Mouse (Mus musculus): ENCODE measurements around the gene Irf4. TPM values are rescaled to one million over a fixed set of nuclear protein-coding genes. Genes with fewer than 3 reads are reported as not detected.

Irf4 gene
- polyA plus RNA-seq, 1 experiment: 6.3 TPM

GRCm38 (mm10) chr13:30729245-30729644 lies 19.8 kb upstream of the Irf4 start:
- 78% methylated on average over 6 of the region's 6 CpGs for WGBS
- Histone ChIP-seq H3K27ac (ENCODE audit: control insufficient read depth, insufficient read depth, low read depth, low read length, poor library complexity) (no peak overlapping the region), H3K4me3 (replicated peaks; ENCODE audit: control insufficient read depth, low read depth, low read length) (no peak overlapping the region), H3K4me1 (ENCODE audit: control insufficient read depth, insufficient read depth, low read length) (peaks cover 2% of the 10 kb centered on the region)
- TF ChIP-seq CTCF (IDR thresholded peaks at IDR 0.05; ENCODE audit: control insufficient read depth, insufficient read depth, low read length): no peak
- no peak for TF ChIP-seq POLR2A (IDR thresholded peaks at IDR 0.05; ENCODE audit: borderline replicate concordance, control insufficient read depth, low read depth, low read length)

GRCm38 (mm10) chr13:30730104-30730793 lies 18.8 kb upstream of the Irf4 start:
- TF ChIP-seq POLR2A (IDR thresholded peaks at IDR 0.05; ENCODE audit: borderline replicate concordance, control insufficient read depth, low read depth, low read length) (no peak), CTCF (IDR thresholded peaks at IDR 0.05; ENCODE audit: control insufficient read depth, insufficient read depth, low read length) (no peak)
- peaks cover 2% of the 10 kb centered on the region for H3K4me1 ChIP-seq (ENCODE audit: control insufficient read depth, insufficient read depth, low read length)
- H3K4me3 ChIP-seq (replicated peaks; ENCODE audit: control insufficient read depth, low read depth, low read length): no peak overlapping the region
- 79% methylated on average over 15 of the region's 15 CpGs for WGBS
- no peak overlapping the region for H3K27ac ChIP-seq (ENCODE audit: control insufficient read depth, insufficient read depth, low read depth, low read length, poor library complexity)

GRCm38 (mm10) chr13:30732709-30733445 lies 16.1 kb upstream of the Irf4 start:
- WGBS: 80% methylated on average over 11 of the region's 11 CpGs
- peaks cover 1% of the 10 kb centered on the region for H3K4me1 ChIP-seq (ENCODE audit: control insufficient read depth, insufficient read depth, low read length)
- H3K27ac ChIP-seq (ENCODE audit: control insufficient read depth, insufficient read depth, low read depth, low read length, poor library complexity): no peak overlapping the region
- no peak overlapping the region for H3K4me3 ChIP-seq (replicated peaks; ENCODE audit: control insufficient read depth, low read depth, low read length)
- TF ChIP-seq POLR2A (IDR thresholded peaks at IDR 0.05; ENCODE audit: borderline replicate concordance, control insufficient read depth, low read depth, low read length): no peak
- TF ChIP-seq CTCF (IDR thresholded peaks at IDR 0.05; ENCODE audit: control insufficient read depth, insufficient read depth, low read length): no peak

GRCm38 (mm10) chr13:30736721-30737120 lies 12.3 kb upstream of the Irf4 start:
- WGBS: 58% methylated on average over 5 of the region's 5 CpGs
- Histone ChIP-seq H3K4me3 (replicated peaks; ENCODE audit: control insufficient read depth, low read depth, low read length) (no peak overlapping the region), H3K27ac (ENCODE audit: control insufficient read depth, insufficient read depth, low read depth, low read length, poor library complexity) (0 out of 2 replicates have a peak overlapping the region, but pooled peaks have one; percentile 16), H3K4me1 (ENCODE audit: control insufficient read depth, insufficient read depth, low read length) (no peaks in the 10 kb centered on the region; the same call in 1 of the 2 replicates)
- TF ChIP-seq POLR2A (IDR thresholded peaks at IDR 0.05; ENCODE audit: borderline replicate concordance, control insufficient read depth, low read depth, low read length) (no peak), CTCF (IDR thresholded peaks at IDR 0.05; ENCODE audit: control insufficient read depth, insufficient read depth, low read length) (no peak)

GRCm38 (mm10) chr13:30737257-30737656 lies 11.8 kb upstream of the Irf4 start:
- WGBS: 75% methylated on average over 2 of the region's 2 CpGs
- Histone ChIP-seq H3K27ac (ENCODE audit: control insufficient read depth, insufficient read depth, low read depth, low read length, poor library complexity) (no peak overlapping the region), H3K4me3 (replicated peaks; ENCODE audit: control insufficient read depth, low read depth, low read length) (no peak overlapping the region), H3K4me1 (ENCODE audit: control insufficient read depth, insufficient read depth, low read length) (no peaks in the 10 kb centered on the region; the same call in 1 of the 2 replicates)
- TF ChIP-seq CTCF (IDR thresholded peaks at IDR 0.05; ENCODE audit: control insufficient read depth, insufficient read depth, low read length) (no peak), POLR2A (IDR thresholded peaks at IDR 0.05; ENCODE audit: borderline replicate concordance, control insufficient read depth, low read depth, low read length) (no peak)

GRCm38 (mm10) chr13:30738310-30738840 lies 10.7 kb upstream of the Irf4 start:
- Histone ChIP-seq H3K27ac (ENCODE audit: control insufficient read depth, insufficient read depth, low read depth, low read length, poor library complexity) (no peak overlapping the region), H3K4me3 (replicated peaks; ENCODE audit: control insufficient read depth, low read depth, low read length) (no peak overlapping the region), H3K4me1 (ENCODE audit: control insufficient read depth, insufficient read depth, low read length) (no peaks in the 10 kb centered on the region; the same call in 1 of the 2 replicates)
- 48% methylated on average over 4 of the region's 4 CpGs for WGBS
- TF ChIP-seq POLR2A (IDR thresholded peaks at IDR 0.05; ENCODE audit: borderline replicate concordance, control insufficient read depth, low read depth, low read length): no peak
- no peak for TF ChIP-seq CTCF (IDR thresholded peaks at IDR 0.05; ENCODE audit: control insufficient read depth, insufficient read depth, low read length)

- TF ChIP-seq CTCF (IDR thresholded peaks at IDR 0.05; ENCODE audit: control insufficient read depth, insufficient read depth, low read length): no peak
- no peak for TF ChIP-seq POLR2A (IDR thresholded peaks at IDR 0.05; ENCODE audit: borderline replicate concordance, control insufficient read depth, low read depth, low read length)
- Histone ChIP-seq H3K4me1 (ENCODE audit: control insufficient read depth, insufficient read depth, low read length) (no peaks in the 10 kb centered on the region; the same call in 1 of the 2 replicates), H3K4me3 (replicated peaks; ENCODE audit: control insufficient read depth, low read depth, low read length) (no peak overlapping the region), H3K27ac (ENCODE audit: control insufficient read depth, insufficient read depth, low read depth, low read length, poor library complexity) (no peak overlapping the region)
- WGBS: 69% methylated on average over 5 of the region's 5 CpGs
These were observed 7.9 kb upstream of the Irf4 start for GRCm38 (mm10) chr13:30741172-30741571.

GRCm38 (mm10) chr13:30742411-30742970 lies 6.5 kb upstream of the Irf4 start:
- TF ChIP-seq CTCF (IDR thresholded peaks at IDR 0.05; ENCODE audit: control insufficient read depth, insufficient read depth, low read length) (no peak), POLR2A (IDR thresholded peaks at IDR 0.05; ENCODE audit: borderline replicate concordance, control insufficient read depth, low read depth, low read length) (no peak)
- WGBS: 59% methylated on average over 6 of the region's 6 CpGs
- H3K4me3 ChIP-seq (replicated peaks; ENCODE audit: control insufficient read depth, low read depth, low read length): no peak overlapping the region
- H3K27ac ChIP-seq (ENCODE audit: control insufficient read depth, insufficient read depth, low read depth, low read length, poor library complexity): no peak overlapping the region
- no peaks in the 10 kb centered on the region; the same call in 1 of the 2 replicates for H3K4me1 ChIP-seq (ENCODE audit: control insufficient read depth, insufficient read depth, low read length)

Measured in bone marrow, adult 2 months (tissue).